Mouse (Mus musculus): ENCODE data around the gene Klk11. TPM values are rescaled to one million over a fixed set of nuclear protein-coding genes. Genes with fewer than 3 reads are reported as not detected.

Klk11 gene
- 0.30 TPM for polyA plus RNA-seq (2017; shearing (Covaris generic))

DNA sequence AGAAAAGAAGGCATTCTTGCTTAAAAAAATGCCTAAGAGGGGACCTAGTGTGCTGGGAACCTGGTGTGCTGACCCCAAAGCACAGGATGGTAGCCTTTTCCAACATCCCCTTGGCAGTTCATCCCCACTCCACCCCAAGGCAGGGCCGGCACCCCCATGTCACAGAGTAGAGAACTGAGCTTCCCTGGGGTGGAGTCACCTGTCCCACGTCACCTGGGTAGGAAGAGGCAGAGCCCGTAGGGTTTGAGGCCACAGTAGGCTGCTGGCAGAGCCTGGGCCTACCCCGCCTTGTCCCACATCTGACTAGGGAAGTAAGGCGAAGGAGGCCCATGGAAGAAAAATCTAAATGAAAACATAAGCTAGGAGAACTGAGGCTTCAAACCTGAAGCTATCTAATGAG is at the start of gene Klk11:
Klk11 (plus strand) TSS at position 241 of the 400 bp plus-strand sequence.

GRCm38 (mm10) chr7:43768597-43768996 is 5.8 kb upstream of the Klk11 start, which contains the start of gene Klk12:
TSS of gene Klk12 (plus strand) at chr7:43768897.

GRCm38 (mm10) chr7:43780746-43781145 is 6.3 kb downstream of the Klk11 start, which contains the start of gene Klk10:
TSS of gene Klk10 (plus strand) at chr7:43781035.

DNA sequence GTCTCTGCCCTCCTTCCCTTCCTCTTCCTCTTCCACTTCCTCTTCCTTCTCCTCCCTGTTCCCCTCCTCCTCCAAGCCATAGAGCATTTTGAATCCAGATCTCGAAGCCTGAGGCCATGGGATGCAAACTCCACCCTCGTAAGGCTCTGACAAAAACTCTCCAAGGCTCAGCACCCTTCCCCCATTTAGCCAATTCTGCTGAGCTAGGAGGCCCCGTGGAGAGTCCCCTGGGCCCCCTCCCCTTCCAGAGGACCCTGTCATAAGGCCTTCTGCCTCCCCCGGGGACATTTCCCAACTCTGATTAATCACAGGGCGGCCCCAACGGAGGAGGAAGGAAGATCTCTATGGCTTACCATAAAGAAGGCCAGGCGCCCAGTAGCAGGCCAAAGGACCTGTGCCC is 17.2 kb downstream of the Klk11 start, which contains the start of gene Klk9:
Klk9 (plus strand) TSS at position 301 of the 400 bp plus-strand sequence.

GRCm38 (mm10) chr7:43797333-43797769 is 22.9 kb downstream of the Klk11 start, which contains the start of gene Klk8:
TSS of gene Klk8 (plus strand) at chr7:43797577.

DNA sequence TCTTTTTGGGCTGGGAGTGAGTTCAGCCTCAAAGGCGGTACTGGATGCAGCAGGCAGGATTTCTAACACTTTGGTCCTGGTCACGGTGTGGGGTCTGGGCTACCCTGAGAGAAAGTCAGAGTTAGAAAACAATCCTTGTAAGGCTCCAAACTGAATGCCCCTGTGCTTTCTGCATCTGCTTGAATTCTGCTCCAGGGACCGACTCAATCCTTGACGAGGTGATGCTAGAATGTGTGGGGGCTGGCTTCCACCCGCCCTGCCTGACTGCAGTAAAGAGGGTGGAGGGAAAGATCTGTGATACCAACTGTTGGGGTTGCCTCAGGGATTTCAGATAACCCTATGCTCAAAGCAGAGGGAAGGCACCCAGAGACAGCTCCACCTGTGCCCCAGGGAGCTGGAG is 36.6 kb downstream of the Klk11 start, which contains the start of gene Klk7:
Klk7 (plus strand) TSS at position 301 of the 400 bp plus-strand sequence.

DNA sequence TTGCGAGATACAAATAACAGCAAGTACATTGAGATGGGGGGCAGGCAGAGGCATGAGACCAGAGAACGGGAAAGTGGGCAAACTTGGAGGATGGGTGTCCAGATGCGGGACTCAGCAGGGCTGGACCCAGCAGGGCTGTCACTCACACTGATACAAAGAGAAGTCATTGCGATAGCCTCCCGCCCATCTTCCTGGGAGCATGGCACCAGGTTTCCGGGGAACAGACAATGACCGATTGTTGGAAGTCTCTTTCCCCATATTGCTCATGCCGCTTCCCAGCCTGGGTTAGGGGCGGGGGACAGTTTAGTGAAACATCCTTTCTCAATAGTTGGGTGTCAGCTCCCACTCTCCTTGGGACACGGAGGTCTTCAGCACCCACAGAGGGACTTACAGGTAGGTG is 49.8 kb downstream of the Klk11 start, which contains the start of gene Klk6:
Klk6 (plus strand) TSS at position 301 of the 400 bp plus-strand sequence.

Other genes with a start within 250 kb of the Klk11 start
- not detected for gene Cd33, start 230.2 kb upstream of the Klk11 start, polyA plus RNA-seq (2017; shearing (Covaris generic))
- 1.8 TPM for gene Zfp658, start 212.3 kb upstream of the Klk11 start, polyA plus RNA-seq (2017; shearing (Covaris generic))
- gene Zfp719, start 195.0 kb upstream of the Klk11 start, polyA plus RNA-seq (2017; shearing (Covaris generic)): 6.4 TPM
- gene Zfp819, start 167.4 kb upstream of the Klk11 start, polyA plus RNA-seq (2017; shearing (Covaris generic)): not detected
- gene Ceacam18, start 139.9 kb upstream of the Klk11 start, polyA plus RNA-seq (2017; shearing (Covaris generic)): not detected
- gene Siglece, start 114.4 kb upstream of the Klk11 start, polyA plus RNA-seq (2017; shearing (Covaris generic)): not detected
- gene Ctu1, start 102.6 kb upstream of the Klk11 start, polyA plus RNA-seq (2017; shearing (Covaris generic)): 4.6 TPM
- not detected for gene Klk14, start 84.2 kb upstream of the Klk11 start, polyA plus RNA-seq (2017; shearing (Covaris generic))
- gene Klk13, start 62.0 kb upstream of the Klk11 start, polyA plus RNA-seq (2017; shearing (Covaris generic)): not detected
- gene Klk12, start 5.7 kb upstream of the Klk11 start, polyA plus RNA-seq (2017; shearing (Covaris generic)): not detected
- gene Klk10, start 6.4 kb downstream of the Klk11 start, polyA plus RNA-seq (2017; shearing (Covaris generic)): 0.56 TPM
- gene Klk9, start 17.3 kb downstream of the Klk11 start, polyA plus RNA-seq (2017; shearing (Covaris generic)): 0.60 TPM
- gene Klk8, start 23.0 kb downstream of the Klk11 start, polyA plus RNA-seq (2017; shearing (Covaris generic)): 41.3 TPM
- not detected for gene Klk7, start 36.7 kb downstream of the Klk11 start, polyA plus RNA-seq (2017; shearing (Covaris generic))
- not detected for gene Klk6, start 49.9 kb downstream of the Klk11 start, polyA plus RNA-seq (2017; shearing (Covaris generic))
- gene Klk5, start 67.4 kb downstream of the Klk11 start, polyA plus RNA-seq (2017; shearing (Covaris generic)): not detected
- gene Klk4, start 106.6 kb downstream of the Klk11 start, polyA plus RNA-seq (2017; shearing (Covaris generic)): not detected
- gene Klk15, start 159.1 kb downstream of the Klk11 start, polyA plus RNA-seq (2017; shearing (Covaris generic)): not detected
- gene Klk1b8, start 176.1 kb downstream of the Klk11 start, polyA plus RNA-seq (2017; shearing (Covaris generic)): 0.90 TPM
- not detected for gene Klk1b1, start 192.1 kb downstream of the Klk11 start, polyA plus RNA-seq (2017; shearing (Covaris generic))
- gene Klk1b9, start 201.5 kb downstream of the Klk11 start, polyA plus RNA-seq (2017; shearing (Covaris generic)): not detected
- not detected for gene Klk1b11, start 221.3 kb downstream of the Klk11 start, polyA plus RNA-seq (2017; shearing (Covaris generic))
- gene Klk1b26, start 237.6 kb downstream of the Klk11 start, polyA plus RNA-seq (2017; shearing (Covaris generic)): not detected